ENCODE assay signal across 8 mouse cellular contexts in genomic region chr17:57058891-57059485, GRCm38 (mm10). TPM values are rescaled to one million over a fixed set of nuclear protein-coding genes. Genes with fewer than 3 reads are reported as not detected.
DNase-seq lines count a peak whose midpoint lies in the region; ATAC-seq and TF ChIP-seq lines count a peak whose summit lies in the region.

Gene Crb3 (plus strand): TSS chr17:57059105.

- H3K27ac ChIP-seq in embryonic facial prominence, embryonic 11.5 days (replicated peaks; ENCODE audit: low read depth, low read length): no peak within 1 kb of the TSS
- peak within 1 kb of the TSS; percentile 67 for H3K27ac ChIP-seq in heart, embryonic 13.5 days (replicated peaks)
- H3K27ac ChIP-seq in kidney, postnatal 0 days: peak within 1 kb of the TSS; percentile 76
- peak within 1 kb of the TSS; percentile 73; the same call in 1 of the 2 replicates for H3K27ac ChIP-seq in stomach, embryonic 14.5 days (ENCODE audit: low read length)

- H3K36me3 ChIP-seq in embryonic facial prominence, embryonic 11.5 days (replicated peaks; ENCODE audit: control insufficient read depth, insufficient read depth, low read depth, low read length): no peaks in the 10 kb centered on the region; the same call in 1 of the 2 replicates
- H3K36me3 ChIP-seq in heart, embryonic 13.5 days: peaks cover 33% of the 10 kb centered on the region
- H3K36me3 ChIP-seq in kidney, postnatal 0 days (ENCODE audit: insufficient read depth, low read length): no peaks in the 10 kb centered on the region
- H3K36me3 ChIP-seq in stomach, embryonic 14.5 days (ENCODE audit: control insufficient read depth, insufficient read depth, low read length): no peaks in the 10 kb centered on the region; the same call in 1 of the 2 replicates

- TF ChIP-seq CTCF in kidney, postnatal 0 days (IDR thresholded peaks at IDR 0.05; ENCODE audit: low read depth): no peak

- H3K9me3 ChIP-seq in embryonic facial prominence, embryonic 11.5 days (replicated peaks; ENCODE audit: control insufficient read depth, low read length): no peaks in the 10 kb centered on the region
- no peaks in the 10 kb centered on the region for H3K9me3 ChIP-seq in heart, embryonic 13.5 days
- H3K9me3 ChIP-seq in kidney, postnatal 0 days (replicated peaks; ENCODE audit: low read length): no peaks in the 10 kb centered on the region
- H3K9me3 ChIP-seq in stomach, embryonic 14.5 days (ENCODE audit: control insufficient read depth, low read depth, low read length): no peaks in the 10 kb centered on the region

- H3K4me3 ChIP-seq in embryonic facial prominence, embryonic 11.5 days (ENCODE audit: low read depth, low read length): peak within 1 kb of the TSS; percentile 74
- peak within 1 kb of the TSS; percentile 85 for H3K4me3 ChIP-seq in heart, embryonic 13.5 days
- peak within 1 kb of the TSS; percentile 87 for H3K4me3 ChIP-seq in kidney, postnatal 0 days (replicated peaks; ENCODE audit: low read depth, low read length)
- H3K4me3 ChIP-seq in stomach, embryonic 14.5 days (ENCODE audit: low read depth, low read length): peak within 1 kb of the TSS; percentile 78

- no peak for DNase-seq in urinary bladder, adult 2 months (ENCODE audit: low spot score)
- DNase-seq in urinary bladder, postnatal 10 days (ENCODE audit: low spot score): no peak
- no peak for DNase-seq in embryonic facial prominence, embryonic 11.5 days (ENCODE audit: low spot score)
- DNase-seq in kidney, postnatal 0 days (ENCODE audit: low spot score): no peak
- peak; percentile 46 for DNase-seq in lung, postnatal 10 days
- no peak for DNase-seq in thymus, postnatal 4 days

- peak within 1 kb of the TSS; percentile 67 for H3K9ac ChIP-seq in embryonic facial prominence, embryonic 11.5 days (replicated peaks; ENCODE audit: low read length)
- H3K9ac ChIP-seq in heart, embryonic 13.5 days: peak within 1 kb of the TSS; percentile 90
- H3K9ac ChIP-seq in kidney, postnatal 0 days (ENCODE audit: low read depth, low read length): peak within 1 kb of the TSS; percentile 86
- H3K9ac ChIP-seq in stomach, embryonic 14.5 days (replicated peaks; ENCODE audit: low read depth, low read length): peak within 1 kb of the TSS; percentile 68

- 0% methylated on average over 18 of the region's 22 CpGs for WGBS in embryonic facial prominence, embryonic 11.5 days
- under 1% methylated on average over 12 of the region's 22 CpGs for WGBS in heart, embryonic 13.5 days
- WGBS in kidney, postnatal 0 days: 3% methylated on average over 16 of the region's 22 CpGs
- 2% methylated on average over 17 of the region's 22 CpGs for WGBS in stomach, embryonic 14.5 days

- peaks cover 24% of the 10 kb centered on the region for H3K27me3 ChIP-seq in embryonic facial prominence, embryonic 11.5 days (ENCODE audit: control insufficient read depth, insufficient read depth, low read length)
- peaks cover 31% of the 10 kb centered on the region for H3K27me3 ChIP-seq in heart, embryonic 13.5 days (replicated peaks)
- H3K27me3 ChIP-seq in kidney, postnatal 0 days (ENCODE audit: insufficient read depth, low read length): peaks cover 8% of the 10 kb centered on the region
- H3K27me3 ChIP-seq in stomach, embryonic 14.5 days (ENCODE audit: control insufficient read depth, insufficient read depth, low read length): peaks cover 15% of the 10 kb centered on the region; the same call in 1 of the 2 replicates

- no peak; the same call in 1 of the 2 replicates for ATAC-seq in embryonic facial prominence, embryonic 11.5 days (replicated peaks; ENCODE audit: insufficient number of reproducible peaks, low FRiP score, low TSS enrichment, low read depth)
- no peak for ATAC-seq in heart, embryonic 13.5 days (ENCODE audit: extremely low read depth, insufficient number of reproducible peaks, low FRiP score, low TSS enrichment)
- ATAC-seq in kidney, postnatal 0 days (replicated peaks; ENCODE audit: low FRiP score, low read depth): no peak; the same call in 1 of the 2 replicates
- no peak for ATAC-seq in stomach, embryonic 14.5 days (ENCODE audit: insufficient number of reproducible peaks, insufficient read depth, low FRiP score, low read depth)

- H3K4me2 ChIP-seq in embryonic facial prominence, embryonic 11.5 days (ENCODE audit: low read depth, low read length): peak within 1 kb of the TSS; percentile 51
- peak within 1 kb of the TSS; percentile 74 for H3K4me2 ChIP-seq in heart, embryonic 13.5 days
- H3K4me2 ChIP-seq in kidney, postnatal 0 days (ENCODE audit: low read length): peak within 1 kb of the TSS; percentile 96
- H3K4me2 ChIP-seq in stomach, embryonic 14.5 days (replicated peaks; ENCODE audit: low read depth, low read length): peak within 1 kb of the TSS; percentile 74

- H3K4me1 ChIP-seq in embryonic facial prominence, embryonic 11.5 days (ENCODE audit: control insufficient read depth, insufficient read depth, low read length): peaks cover 3% of the 10 kb centered on the region
- peaks cover 33% of the 10 kb centered on the region for H3K4me1 ChIP-seq in heart, embryonic 13.5 days
- H3K4me1 ChIP-seq in kidney, postnatal 0 days (replicated peaks; ENCODE audit: insufficient read depth, low read length): peaks cover 9% of the 10 kb centered on the region; the same call in 1 of the 2 replicates
- H3K4me1 ChIP-seq in stomach, embryonic 14.5 days (ENCODE audit: control insufficient read depth, insufficient read depth, low read length): peaks cover 3% of the 10 kb centered on the region; the same call in 1 of the 2 replicates

RNA-seq across cellular contexts. Expression of gene Crb3, which starts in this region (rescaled TPM):
- polyA plus RNA-seq in urinary bladder, adult 2 months (2012; rRNA removed): 22.8 and 32.2 TPM in 2 replicates
- 5.1 and 5.3 TPM in 2 replicates for polyA plus RNA-seq in embryonic facial prominence, embryonic 11.5 days (2014; fragmentation: Nextera tagmentation; extraction: Ambion mirVana)
- polyA plus RNA-seq in heart, embryonic 13.5 days (2015; fragmentation: Nextera tagmentation; extraction: Ambion mirVana): 2.3 and 2.5 TPM in 2 replicates
- polyA plus RNA-seq in kidney, postnatal 0 days (2015; fragmentation: Nextera tagmentation; extraction: Ambion mirVana): 82.4 and 90.9 TPM in 2 replicates
- 43.8 and 44.2 TPM in 2 replicates for polyA plus RNA-seq in stomach, embryonic 14.5 days (2014; fragmentation: Nextera tagmentation; extraction: Ambion mirVana)
